Mouse (Mus musculus) heart, embryonic 14.5 days (tissue): ENCODE results near the gene Olfr424. TPM values are rescaled to one million over a fixed set of nuclear protein-coding genes. Genes with fewer than 3 reads are reported as not detected.

Experiments used
- ATAC-seq: fragments of 200-750 bp; cut with Nextera tagmentation; 2 replicates; pipeline ENCODE4 v1.8.0; 2017; ENCODE audit warnings: low read depth, moderate TSS enrichment; ENCODE audit not compliant: insufficient number of reproducible peaks, insufficient read depth, low FRiP score
- H3K27ac ChIP-seq, 2 experiments: fragments of 200-500 bp in 1 of 2; fragments of 300-500 bp in 1 of 2; sonication (generic) in 1 of 2; replicated peaks in 1 of 2; 2 replicates each; pipeline ENCODE4 v1.5.1; 2012 to 2014; ENCODE audit warnings: low read depth in 2 of 2, low read length in 2 of 2, control low read depth in 1 of 2, mild to moderate bottlenecking in 1 of 2, mixed read lengths in 1 of 2; ENCODE audit not compliant: control insufficient read depth in 1 of 2, insufficient read depth in 1 of 2
- H3K27me3 ChIP-seq: fragments of 300-500 bp; sonication (generic); 2 replicates; pipeline ENCODE4 v1.6.1; 2014; ENCODE audit warnings: mild to moderate bottlenecking, low read length, control low read depth; ENCODE audit not compliant: control insufficient read depth, insufficient read depth
- H3K36me3 ChIP-seq: fragments of 300-500 bp; sonication (generic); 2 replicates; pipeline ENCODE4 v1.6.1; 2014; ENCODE audit warnings: mild to moderate bottlenecking, control low read depth, low read length, mixed read lengths; ENCODE audit not compliant: control insufficient read depth, insufficient read depth
- H3K4me1 ChIP-seq, 2 experiments: fragments of 200-500 bp in 1 of 2; fragments of 300-500 bp in 1 of 2; sonication (generic) in 1 of 2; 2 replicates each; pipeline ENCODE4 v1.6.1; 2012 to 2014; ENCODE audit warnings: low read length in 2 of 2, control low read depth in 1 of 2, mixed read lengths in 1 of 2; ENCODE audit not compliant: control insufficient read depth in 2 of 2, insufficient read depth in 2 of 2
- H3K4me2 ChIP-seq: fragments of 300-500 bp; sonication (generic); 2 replicates; pipeline ENCODE4 v1.6.1; 2014; ENCODE audit warnings: mild to moderate bottlenecking, low read length
- H3K4me3 ChIP-seq, 2 experiments: fragments of 200-500 bp in 1 of 2; fragments of 300-500 bp in 1 of 2; sonication (generic) in 1 of 2; 2 replicates each; pipeline ENCODE4 v1.5.1; 2012 to 2014; ENCODE audit warnings: low read length in 2 of 2, mild to moderate bottlenecking in 2 of 2, control low read depth in 1 of 2, low read depth in 1 of 2, moderate library complexity in 1 of 2; ENCODE audit not compliant: control insufficient read depth in 1 of 2, insufficient read depth in 1 of 2
- H3K9ac ChIP-seq: fragments of 300-500 bp; sonication (generic); 2 replicates; pipeline ENCODE4 v1.6.1; 2014; ENCODE audit warnings: mild to moderate bottlenecking, low read length
- H3K9me3 ChIP-seq: fragments of 300-500 bp; sonication (generic); 2 replicates; pipeline ENCODE4 v1.6.1; 2016; ENCODE audit warnings: low read length, control low read depth; ENCODE audit not compliant: control insufficient read depth
- WGBS: fragments of 180-500 bp; shearing (Covaris S2); extraction: QIAGEN DNeasy Blood & Tissue Kit; methylation state at CpG from one replicate; pipeline ENCODE4 v1.1.7; 2014; 5-methylcytosine and 5-hydroxymethylcytosine counted together
- polyA plus RNA-seq: library from polyadenylated mRNA; unstranded; fragments of >200 nt; fragmentation: Nextera tagmentation; extraction: Ambion mirVana; gene quantifications from 2 replicates; pipeline ENCODE4 v1.2.1, GENCODE M21; 2014

Gene Olfr424
- not detected in 2 replicates for polyA plus RNA-seq

GRCm38 (mm10) chr1:174131217-174131616 is at the start of gene Olfr424:
TSS of gene Olfr424 (plus strand) at chr1:174131517.
- Histone ChIP-seq H3K4me3 (no peak within 1 kb of the TSS), H3K9me3 (no peaks in the 10 kb centered on the region), H3K27ac (no peak within 1 kb of the TSS), H3K27me3 (no peaks in the 10 kb centered on the region), H3K9ac (no peak within 1 kb of the TSS), H3K4me1 (no peaks in the 10 kb centered on the region), H3K4me2 (no peak within 1 kb of the TSS), H3K36me3 (no peaks in the 10 kb centered on the region)
- 69% methylated on average over 3 of the region's 3 CpGs for WGBS
- no peak for ATAC-seq

GRCm38 (mm10) chr1:174084031-174084430 is 47.3 kb upstream of the Olfr424 start, which contains the start of gene Olfr429:
TSS of gene Olfr429 (plus strand) at chr1:174084331.
- no peak within 1 kb of the TSS for H3K4me2 ChIP-seq
- ATAC-seq, result no peak
- H3K4me3 ChIP-seq, result no peak within 1 kb of the TSS
- no peak within 1 kb of the TSS for H3K27ac ChIP-seq
- WGBS, result 77% methylated on average over 2 of the region's 2 CpGs
- no peaks in the 10 kb centered on the region for H3K9me3 ChIP-seq
- no peaks in the 10 kb centered on the region for H3K4me1 ChIP-seq
- H3K27me3 ChIP-seq, result no peaks in the 10 kb centered on the region
- H3K9ac ChIP-seq, result no peak within 1 kb of the TSS
- no peaks in the 10 kb centered on the region for H3K36me3 ChIP-seq

- Histone ChIP-seq H3K4me2 (no peak within 1 kb of the TSS), H3K4me3 (no peak within 1 kb of the TSS), H3K27ac (no peak within 1 kb of the TSS), H3K9me3 (no peaks in the 10 kb centered on the region), H3K36me3 (no peaks in the 10 kb centered on the region), H3K9ac (no peak within 1 kb of the TSS), H3K27me3 (no peaks in the 10 kb centered on the region), H3K4me1 (no peaks in the 10 kb centered on the region)
- no peak for ATAC-seq
- WGBS, result 80% methylated on average over 1 of the region's 1 CpGs
Measured at GRCm38 (mm10) chr1:174096591-174096990, 34.7 kb upstream of the Olfr424 start, which contains the start of gene Olfr427. TSS of gene Olfr427 (plus strand) at chr1:174096891.

- no peak overlapping the region for H3K27ac ChIP-seq
- no peak overlapping the region for H3K4me2 ChIP-seq
- 42% methylated on average over 2 of the region's 2 CpGs for WGBS
- no peaks in the 10 kb centered on the region for H3K4me1 ChIP-seq
- H3K27me3 ChIP-seq, result no peaks in the 10 kb centered on the region
- H3K9me3 ChIP-seq, result no peaks in the 10 kb centered on the region
- no peaks in the 10 kb centered on the region for H3K36me3 ChIP-seq
- H3K9ac ChIP-seq, result no peak overlapping the region
- ATAC-seq, result no peak
- H3K4me3 ChIP-seq, result no peak overlapping the region
Measured at GRCm38 (mm10) chr1:174103735-174104134, 27.6 kb upstream of the Olfr424 start.

GRCm38 (mm10) chr1:174121062-174121461 is 10.3 kb upstream of the Olfr424 start, which contains the start of gene Olfr231:
TSS of gene Olfr231 (minus strand) at chr1:174121162.
- ATAC-seq, result no peak
- H3K27me3 ChIP-seq, result no peaks in the 10 kb centered on the region
- H3K4me1 ChIP-seq, result no peaks in the 10 kb centered on the region
- H3K4me3 ChIP-seq, result no peak within 1 kb of the TSS
- no peaks in the 10 kb centered on the region for H3K36me3 ChIP-seq
- H3K27ac ChIP-seq, result no peak within 1 kb of the TSS
- H3K9me3 ChIP-seq, result no peaks in the 10 kb centered on the region
- H3K4me2 ChIP-seq, result no peak within 1 kb of the TSS
- WGBS, result 59% methylated on average over 2 of the region's 2 CpGs
- H3K9ac ChIP-seq, result no peak within 1 kb of the TSS

- no peak overlapping the region for H3K9ac ChIP-seq
- no peak overlapping the region for H3K4me3 ChIP-seq
- no peaks in the 10 kb centered on the region for H3K4me1 ChIP-seq
- no peaks in the 10 kb centered on the region for H3K9me3 ChIP-seq
- WGBS, result 71% methylated on average over 3 of the region's 3 CpGs
- no peaks in the 10 kb centered on the region for H3K27me3 ChIP-seq
- H3K36me3 ChIP-seq, result no peaks in the 10 kb centered on the region
- no peak for ATAC-seq
- no peak overlapping the region for H3K27ac ChIP-seq
- H3K4me2 ChIP-seq, result no peak overlapping the region
Measured at GRCm38 (mm10) chr1:174131999-174132398, 682 bp downstream of the Olfr424 start.

- H3K4me2 ChIP-seq, result no peak overlapping the region
- no peaks in the 10 kb centered on the region for H3K27me3 ChIP-seq
- peaks cover 0 to under 1% of the 10 kb centered on the region in 2 experiments; a peak in 1 of 4 replicates for H3K4me1 ChIP-seq
- H3K36me3 ChIP-seq, result no peaks in the 10 kb centered on the region
- no peak overlapping the region for H3K4me3 ChIP-seq
- no peaks in the 10 kb centered on the region for H3K9me3 ChIP-seq
- WGBS, result 73% methylated on average over 2 of the region's 2 CpGs
- ATAC-seq, result no peak
- no peak overlapping the region for H3K27ac ChIP-seq
- no peak overlapping the region for H3K9ac ChIP-seq
Measured at GRCm38 (mm10) chr1:174141384-174141783, 10.1 kb downstream of the Olfr424 start.

GRCm38 (mm10) chr1:174146696-174147095 is 15.4 kb downstream of the Olfr424 start:
- ATAC-seq, result no peak
- 24% methylated on average over 1 of the region's 1 CpGs for WGBS
- Histone ChIP-seq H3K9ac (no peak overlapping the region), H3K4me1 (peaks cover 0 to 9% of the 10 kb centered on the region in 2 experiments; a peak in 2 of 4 replicates), H3K4me2 (no peak overlapping the region), H3K27me3 (no peaks in the 10 kb centered on the region), H3K36me3 (no peaks in the 10 kb centered on the region), H3K4me3 (no peak overlapping the region), H3K9me3 (no peaks in the 10 kb centered on the region), H3K27ac (no peak overlapping the region)
